Mouse (Mus musculus): ENCODE data around the gene Krtap1-4. TPM values are rescaled to one million over a fixed set of nuclear protein-coding genes. Genes with fewer than 3 reads are reported as not detected.

Gene Krtap1-4
- polyA plus RNA-seq, 2 experiments: not detected

DNA sequence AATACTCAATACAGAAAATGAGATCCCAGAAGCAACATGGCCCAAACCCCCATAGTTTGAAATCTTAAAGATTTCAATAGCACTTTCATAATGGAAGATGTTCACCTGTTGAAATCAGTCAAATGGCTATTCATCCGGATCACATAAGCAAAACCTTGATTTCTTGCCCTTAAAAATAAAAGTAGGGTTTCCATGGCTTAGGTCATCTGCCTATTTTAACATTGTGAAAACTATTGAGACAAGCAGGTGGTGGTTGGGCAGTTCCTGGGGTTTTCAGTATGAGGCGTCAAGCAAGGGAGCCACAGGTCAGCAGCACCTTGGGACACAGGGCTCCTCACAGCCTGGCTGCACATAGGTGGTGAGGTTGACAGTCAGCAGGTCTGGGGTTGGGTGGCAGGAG lies 27.3 kb downstream of the Krtap1-4 start:
- no peak for TF ChIP-seq CTCF (IDR thresholded peaks at IDR 0.05; ENCODE audit: low read depth)
- no peak for TF ChIP-seq EP300 (IDR thresholded peaks at IDR 0.05; ENCODE audit: low read depth)
- 55% methylated on average over 2 of the region's 2 CpGs for WGBS (ENCODE audit: insufficient replicate concordance)
- H3K27me3 ChIP-seq (ENCODE audit: control insufficient read depth, insufficient read depth, low read length): no peaks in the 10 kb centered on the region
- H3K4me2 ChIP-seq (ENCODE audit: low read depth): no peak overlapping the region
- H3K9me3 ChIP-seq (ENCODE audit: control insufficient read depth, low read length): no peaks in the 10 kb centered on the region
- DNase-seq (ENCODE audit: low read depth in 3 of 3, low spot score in 3 of 3) (no peak), ATAC-seq (ENCODE audit: insufficient read depth) (no peak)
- H3K9ac ChIP-seq (replicated peaks): no peak overlapping the region
- no peak overlapping the region for H3K4me3 ChIP-seq (ENCODE audit: insufficient read depth in 1 of 2, low read depth in 2 of 2, low read length in 2 of 2)
- H3K4me1 ChIP-seq (replicated peaks; ENCODE audit: control insufficient read depth in 2 of 2, insufficient read depth in 2 of 2, low read length in 1 of 2): no peaks in the 10 kb centered on the region
- no peaks in the 10 kb centered on the region for H3K36me3 ChIP-seq (replicated peaks; ENCODE audit: control insufficient read depth, insufficient read depth, low read depth)
- H3K27ac ChIP-seq: no peak overlapping the region

DNA sequence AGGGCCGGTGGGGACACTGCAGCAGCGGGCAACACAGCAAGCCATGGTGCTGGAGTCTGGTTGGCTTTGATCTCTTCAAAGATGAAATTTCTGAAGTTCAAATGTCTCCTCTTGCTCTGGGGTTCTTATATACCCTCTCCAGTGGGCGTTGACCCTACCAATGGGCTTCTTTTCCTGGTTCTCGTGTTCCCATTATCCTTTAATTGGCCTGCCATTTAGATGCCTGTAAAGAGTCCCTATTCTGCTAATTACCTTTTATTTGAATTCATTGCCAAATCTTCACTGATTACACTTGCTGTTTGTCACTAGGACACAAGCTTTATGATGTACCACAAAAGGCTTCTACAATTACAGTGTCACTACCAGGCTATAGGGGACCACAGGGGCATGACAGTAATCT lies 32.7 kb downstream of the Krtap1-4 start, which contains the start of gene Krtap3-3:
Krtap3-3 (minus strand) TSS at position 101 of the 400 bp plus-strand sequence.
- Histone ChIP-seq H3K27me3 (ENCODE audit: control insufficient read depth, insufficient read depth, low read length) (no peaks in the 10 kb centered on the region), H3K9me3 (ENCODE audit: control insufficient read depth, low read length) (no peaks in the 10 kb centered on the region), H3K4me2 (ENCODE audit: low read depth) (no peak within 1 kb of the TSS), H3K4me1 (replicated peaks; ENCODE audit: control insufficient read depth in 2 of 2, insufficient read depth in 2 of 2, low read length in 1 of 2) (no peaks in the 10 kb centered on the region), H3K9ac (replicated peaks) (no peak within 1 kb of the TSS), H3K27ac (no peak within 1 kb of the TSS), H3K36me3 (replicated peaks; ENCODE audit: control insufficient read depth, insufficient read depth, low read depth) (no peaks in the 10 kb centered on the region), H3K4me3 (ENCODE audit: insufficient read depth in 1 of 2, low read depth in 2 of 2, low read length in 2 of 2) (no peak within 1 kb of the TSS)
- TF ChIP-seq CTCF (IDR thresholded peaks at IDR 0.05; ENCODE audit: low read depth): no peak
- TF ChIP-seq EP300 (IDR thresholded peaks at IDR 0.05; ENCODE audit: low read depth): no peak
- DNase-seq (ENCODE audit: low read depth in 3 of 3, low spot score in 3 of 3): no peak
- WGBS (ENCODE audit: insufficient replicate concordance): 60% methylated on average over 4 of the region's 4 CpGs
- ATAC-seq (ENCODE audit: insufficient read depth): no peak

DNA sequence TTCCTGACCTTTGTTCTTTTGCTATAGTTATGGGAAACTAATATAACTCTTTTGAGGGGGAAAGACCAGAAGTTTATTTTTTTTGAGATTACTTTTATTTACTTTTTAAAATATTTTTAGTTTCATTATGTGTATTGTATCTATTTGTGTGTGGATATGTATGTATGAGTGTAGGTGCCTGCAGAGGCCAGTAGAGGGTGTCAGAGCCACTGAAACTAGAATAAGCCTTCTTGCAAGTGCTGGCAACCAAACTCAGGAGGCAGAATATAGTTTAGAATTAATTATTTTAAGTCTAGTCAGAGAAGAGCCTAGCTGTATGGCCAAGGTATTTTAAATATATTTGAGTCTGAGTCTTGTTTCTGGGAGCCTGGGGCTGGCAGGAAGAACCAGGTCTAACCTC lies 35.6 kb downstream of the Krtap1-4 start:
- Histone ChIP-seq H3K4me1 (replicated peaks; ENCODE audit: control insufficient read depth in 2 of 2, insufficient read depth in 2 of 2, low read length in 1 of 2) (no peaks in the 10 kb centered on the region), H3K9me3 (ENCODE audit: control insufficient read depth, low read length) (no peaks in the 10 kb centered on the region), H3K36me3 (replicated peaks; ENCODE audit: control insufficient read depth, insufficient read depth, low read depth) (no peaks in the 10 kb centered on the region), H3K4me2 (ENCODE audit: low read depth) (no peak overlapping the region), H3K27me3 (ENCODE audit: control insufficient read depth, insufficient read depth, low read length) (no peaks in the 10 kb centered on the region), H3K27ac (no peak overlapping the region), H3K4me3 (ENCODE audit: insufficient read depth in 1 of 2, low read depth in 2 of 2, low read length in 2 of 2) (no peak overlapping the region), H3K9ac (replicated peaks) (no peak overlapping the region)
- no peak for DNase-seq (ENCODE audit: low read depth in 3 of 3, low spot score in 3 of 3)
- ATAC-seq (ENCODE audit: insufficient read depth): no peak
- TF ChIP-seq CTCF (IDR thresholded peaks at IDR 0.05; ENCODE audit: low read depth) (no peak), EP300 (IDR thresholded peaks at IDR 0.05; ENCODE audit: low read depth) (no peak)

DNA sequence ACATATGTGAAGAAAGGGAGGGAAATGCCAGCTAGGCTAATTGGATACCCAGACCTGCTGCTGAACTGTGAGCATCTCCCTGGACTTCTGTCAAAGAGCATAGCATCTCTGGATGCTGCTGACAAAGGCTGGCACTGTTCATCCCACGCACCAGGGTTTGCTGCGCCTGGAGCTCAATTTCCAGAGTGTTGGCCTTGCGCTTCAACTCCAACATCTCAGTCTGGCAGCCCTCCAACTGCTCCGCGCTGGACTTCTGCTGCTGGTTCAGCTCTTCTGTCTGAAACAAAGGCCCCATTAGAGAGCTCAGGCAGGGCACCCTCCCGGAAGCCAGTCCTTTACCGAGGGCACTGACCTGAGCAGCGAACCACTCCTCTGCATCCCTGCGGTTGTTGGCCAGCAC lies 43.7 kb downstream of the Krtap1-4 start:
- Histone ChIP-seq H3K36me3 (replicated peaks; ENCODE audit: control insufficient read depth, insufficient read depth, low read depth) (no peaks in the 10 kb centered on the region), H3K9ac (replicated peaks) (no peak overlapping the region), H3K4me1 (replicated peaks; ENCODE audit: control insufficient read depth in 2 of 2, insufficient read depth in 2 of 2, low read length in 1 of 2) (no peaks in the 10 kb centered on the region), H3K27ac (no peak overlapping the region), H3K27me3 (ENCODE audit: control insufficient read depth, insufficient read depth, low read length) (no peaks in the 10 kb centered on the region), H3K4me2 (ENCODE audit: low read depth) (no peak overlapping the region), H3K4me3 (ENCODE audit: insufficient read depth in 1 of 2, low read depth in 2 of 2, low read length in 2 of 2) (no peak overlapping the region), H3K9me3 (ENCODE audit: control insufficient read depth, low read length) (no peaks in the 10 kb centered on the region)
- TF ChIP-seq CTCF (IDR thresholded peaks at IDR 0.05; ENCODE audit: low read depth) (no peak), EP300 (IDR thresholded peaks at IDR 0.05; ENCODE audit: low read depth) (no peak)
- DNase-seq (ENCODE audit: low read depth in 3 of 3, low spot score in 3 of 3) (no peak), ATAC-seq (ENCODE audit: insufficient read depth) (no peak)
- 75% methylated on average over 9 of the region's 9 CpGs for WGBS (ENCODE audit: insufficient replicate concordance)

Other genes starting within 250 kb of the Krtap1-4 start
Only the 30 nearest of the 36 such genes appear.
- 0.02 TPM in 1 of 2 replicates, not detected in the other for gene Krt28, start 208.8 kb downstream of the Krtap1-4 start, polyA plus RNA-seq (2012; rRNA removed)
- gene Krt28, start 208.8 kb downstream of the Krtap1-4 start, polyA plus RNA-seq (2014; fragmentation: Nextera tagmentation; extraction: Ambion mirVana): not detected in 2 replicates
- 1.3 and 1.6 TPM in 2 replicates for gene Krt10, start 194.3 kb downstream of the Krtap1-4 start, polyA plus RNA-seq (2012; rRNA removed)
- gene Krt10, start 194.3 kb downstream of the Krtap1-4 start, polyA plus RNA-seq (2014; fragmentation: Nextera tagmentation; extraction: Ambion mirVana): 3.2 and 5.1 TPM in 2 replicates
- gene Krt12, start 161.4 kb downstream of the Krtap1-4 start, polyA plus RNA-seq (2012; rRNA removed): not detected in 2 replicates
- not detected in 2 replicates for gene Krt12, start 161.4 kb downstream of the Krtap1-4 start, polyA plus RNA-seq (2014; fragmentation: Nextera tagmentation; extraction: Ambion mirVana)
- 8.5 and 15.2 TPM in 2 replicates for gene Krt20, start 145.5 kb downstream of the Krtap1-4 start, polyA plus RNA-seq (2012; rRNA removed)
- gene Krt20, start 145.5 kb downstream of the Krtap1-4 start, polyA plus RNA-seq (2014; fragmentation: Nextera tagmentation; extraction: Ambion mirVana): 20.0 and 21.6 TPM in 2 replicates
- 0.24 and 0.32 TPM in 2 replicates for gene Krt23, start 90.5 kb downstream of the Krtap1-4 start, polyA plus RNA-seq (2012; rRNA removed)
- 0.24 and 1.00 TPM in 2 replicates for gene Krt23, start 90.5 kb downstream of the Krtap1-4 start, polyA plus RNA-seq (2014; fragmentation: Nextera tagmentation; extraction: Ambion mirVana)
- not detected in 2 replicates for gene Krt39, start 62.3 kb downstream of the Krtap1-4 start, polyA plus RNA-seq (2012; rRNA removed)
- not detected in 2 replicates for gene Krt39, start 62.3 kb downstream of the Krtap1-4 start, polyA plus RNA-seq (2014; fragmentation: Nextera tagmentation; extraction: Ambion mirVana)
- not detected in 2 replicates for gene Krt40, start 40.5 kb downstream of the Krtap1-4 start, polyA plus RNA-seq (2012; rRNA removed)
- not detected in 2 replicates for gene Krt40, start 40.5 kb downstream of the Krtap1-4 start, polyA plus RNA-seq (2014; fragmentation: Nextera tagmentation; extraction: Ambion mirVana)
- gene Krtap3-3, start 32.8 kb downstream of the Krtap1-4 start, polyA plus RNA-seq (2012; rRNA removed): not detected in 2 replicates
- not detected in 2 replicates for gene Krtap3-3, start 32.8 kb downstream of the Krtap1-4 start, polyA plus RNA-seq (2014; fragmentation: Nextera tagmentation; extraction: Ambion mirVana)
- gene Krtap3-2, start 26.8 kb downstream of the Krtap1-4 start, polyA plus RNA-seq (2012; rRNA removed): not detected in 2 replicates
- not detected in 2 replicates for gene Krtap3-2, start 26.8 kb downstream of the Krtap1-4 start, polyA plus RNA-seq (2014; fragmentation: Nextera tagmentation; extraction: Ambion mirVana)
- not detected in 2 replicates for gene Gm11939, start 24.2 kb downstream of the Krtap1-4 start, polyA plus RNA-seq (2012; rRNA removed)
- gene Gm11939, start 24.2 kb downstream of the Krtap1-4 start, polyA plus RNA-seq (2014; fragmentation: Nextera tagmentation; extraction: Ambion mirVana): not detected in 2 replicates
- gene Krtap3-1, start 17.0 kb downstream of the Krtap1-4 start, polyA plus RNA-seq (2012; rRNA removed): not detected in 2 replicates
- not detected in 2 replicates for gene Krtap3-1, start 17.0 kb downstream of the Krtap1-4 start, polyA plus RNA-seq (2014; fragmentation: Nextera tagmentation; extraction: Ambion mirVana)
- not detected in 2 replicates for gene Krtap1-5, start 2.6 kb downstream of the Krtap1-4 start, polyA plus RNA-seq (2012; rRNA removed)
- gene Krtap1-5, start 2.6 kb downstream of the Krtap1-4 start, polyA plus RNA-seq (2014; fragmentation: Nextera tagmentation; extraction: Ambion mirVana): not detected in 2 replicates
- gene Krtap1-3, start 7.7 kb upstream of the Krtap1-4 start, polyA plus RNA-seq (2012; rRNA removed): not detected in 2 replicates
- gene Krtap1-3, start 7.7 kb upstream of the Krtap1-4 start, polyA plus RNA-seq (2014; fragmentation: Nextera tagmentation; extraction: Ambion mirVana): not detected in 2 replicates
- not detected in 2 replicates for gene Krtap9-3, start 14.5 kb upstream of the Krtap1-4 start, polyA plus RNA-seq (2012; rRNA removed)
- not detected in 2 replicates for gene Krtap9-3, start 14.5 kb upstream of the Krtap1-4 start, polyA plus RNA-seq (2014; fragmentation: Nextera tagmentation; extraction: Ambion mirVana)
- gene Gm11938, start 19.7 kb upstream of the Krtap1-4 start, polyA plus RNA-seq (2012; rRNA removed): not detected in 2 replicates
- gene Gm11938, start 19.7 kb upstream of the Krtap1-4 start, polyA plus RNA-seq (2014; fragmentation: Nextera tagmentation; extraction: Ambion mirVana): not detected in 2 replicates
- gene Gm11937, start 26.5 kb upstream of the Krtap1-4 start, polyA plus RNA-seq (2012; rRNA removed): not detected in 2 replicates
- not detected in 2 replicates for gene Gm11937, start 26.5 kb upstream of the Krtap1-4 start, polyA plus RNA-seq (2014; fragmentation: Nextera tagmentation; extraction: Ambion mirVana)
- gene Krtap2-4, start 31.2 kb upstream of the Krtap1-4 start, polyA plus RNA-seq (2012; rRNA removed): not detected in 2 replicates
- gene Krtap2-4, start 31.2 kb upstream of the Krtap1-4 start, polyA plus RNA-seq (2014; fragmentation: Nextera tagmentation; extraction: Ambion mirVana): not detected in 2 replicates
- not detected in 2 replicates for gene Gm11562, start 36.8 kb upstream of the Krtap1-4 start, polyA plus RNA-seq (2012; rRNA removed)
- gene Gm11562, start 36.8 kb upstream of the Krtap1-4 start, polyA plus RNA-seq (2014; fragmentation: Nextera tagmentation; extraction: Ambion mirVana): not detected in 2 replicates
- not detected in 2 replicates for gene Krtap4-1, start 44.6 kb upstream of the Krtap1-4 start, polyA plus RNA-seq (2012; rRNA removed)
- not detected in 2 replicates for gene Krtap4-1, start 44.6 kb upstream of the Krtap1-4 start, polyA plus RNA-seq (2014; fragmentation: Nextera tagmentation; extraction: Ambion mirVana)
- not detected in 2 replicates for gene Krtap4-2, start 51.4 kb upstream of the Krtap1-4 start, polyA plus RNA-seq (2012; rRNA removed)
- not detected in 2 replicates for gene Krtap4-2, start 51.4 kb upstream of the Krtap1-4 start, polyA plus RNA-seq (2014; fragmentation: Nextera tagmentation; extraction: Ambion mirVana)
- not detected in 2 replicates for gene Krtap4-7, start 60.4 kb upstream of the Krtap1-4 start, polyA plus RNA-seq (2012; rRNA removed)
- gene Krtap4-7, start 60.4 kb upstream of the Krtap1-4 start, polyA plus RNA-seq (2014; fragmentation: Nextera tagmentation; extraction: Ambion mirVana): not detected in 2 replicates
- gene Gm11555, start 66.6 kb upstream of the Krtap1-4 start, polyA plus RNA-seq (2012; rRNA removed): not detected in 2 replicates
- not detected in 2 replicates for gene Gm11555, start 66.6 kb upstream of the Krtap1-4 start, polyA plus RNA-seq (2014; fragmentation: Nextera tagmentation; extraction: Ambion mirVana)
- gene Gm11563, start 75.3 kb upstream of the Krtap1-4 start, polyA plus RNA-seq (2012; rRNA removed): not detected in 2 replicates
- gene Gm11563, start 75.3 kb upstream of the Krtap1-4 start, polyA plus RNA-seq (2014; fragmentation: Nextera tagmentation; extraction: Ambion mirVana): not detected in 2 replicates
- not detected in 2 replicates for gene Krtap4-6, start 82.3 kb upstream of the Krtap1-4 start, polyA plus RNA-seq (2012; rRNA removed)
- not detected in 2 replicates for gene Krtap4-6, start 82.3 kb upstream of the Krtap1-4 start, polyA plus RNA-seq (2014; fragmentation: Nextera tagmentation; extraction: Ambion mirVana)
- gene Gm14190, start 107.1 kb upstream of the Krtap1-4 start, polyA plus RNA-seq (2012; rRNA removed): not detected in 2 replicates
- gene Gm14190, start 107.1 kb upstream of the Krtap1-4 start, polyA plus RNA-seq (2014; fragmentation: Nextera tagmentation; extraction: Ambion mirVana): not detected in 2 replicates
- gene Gm14180, start 150.6 kb upstream of the Krtap1-4 start, polyA plus RNA-seq (2012; rRNA removed): not detected in 2 replicates
- not detected in 2 replicates for gene Gm14180, start 150.6 kb upstream of the Krtap1-4 start, polyA plus RNA-seq (2014; fragmentation: Nextera tagmentation; extraction: Ambion mirVana)
- gene Gm11595, start 189.3 kb upstream of the Krtap1-4 start, polyA plus RNA-seq (2012; rRNA removed): not detected in 2 replicates
- gene Gm11595, start 189.3 kb upstream of the Krtap1-4 start, polyA plus RNA-seq (2014; fragmentation: Nextera tagmentation; extraction: Ambion mirVana): not detected in 2 replicates
- gene Krtap4-8, start 197.1 kb upstream of the Krtap1-4 start, polyA plus RNA-seq (2012; rRNA removed): not detected in 2 replicates
- not detected in 2 replicates for gene Krtap4-8, start 197.1 kb upstream of the Krtap1-4 start, polyA plus RNA-seq (2014; fragmentation: Nextera tagmentation; extraction: Ambion mirVana)
- not detected in 2 replicates for gene Krtap4-9, start 201.5 kb upstream of the Krtap1-4 start, polyA plus RNA-seq (2012; rRNA removed)
- gene Krtap4-9, start 201.5 kb upstream of the Krtap1-4 start, polyA plus RNA-seq (2014; fragmentation: Nextera tagmentation; extraction: Ambion mirVana): not detected in 2 replicates
- not detected in 2 replicates for gene Gm11596, start 209.8 kb upstream of the Krtap1-4 start, polyA plus RNA-seq (2012; rRNA removed)
- gene Gm11596, start 209.8 kb upstream of the Krtap1-4 start, polyA plus RNA-seq (2014; fragmentation: Nextera tagmentation; extraction: Ambion mirVana): not detected in 2 replicates